Mouse (Mus musculus) C2C12 (cell line): ENCODE results near the gene Slc38a6.

Experiments
- CTCF ChIP-seq: IDR thresholded peaks from one replicate; pipeline ENCODE4 v1.5.1; 2011; ENCODE audit not compliant: control insufficient read depth, insufficient read depth, insufficient read length
- MAX ChIP-seq: IDR thresholded peaks from one replicate; pipeline ENCODE4 v1.6.1; 2011; ENCODE audit warnings: mild to moderate bottlenecking, control low read depth
- USF1 ChIP-seq: IDR thresholded peaks from one replicate; pipeline ENCODE4 v1.6.1; 2011; ENCODE audit warnings: low read depth, mild to moderate bottlenecking, control low read depth, moderate library complexity

GRCm38 (mm10) chr12:73394571-73394970, 108.0 kb downstream of the Slc38a6 start:
- no peak for TF ChIP-seq MAX
- TF ChIP-seq CTCF = no peak
- no peak for TF ChIP-seq USF1
